Mouse (Mus musculus): ENCODE measurements around the gene Bank1.
A peak's percentile ranks its signal among the peaks of the same experiment; 100 is the strongest.
"Not testable (repeated sequence)": the region's sequence is repeated elsewhere in the genome, so short reads cannot be mapped to it uniquely, and the experiment has no call there.

The Bank1 gene

GRCm38 (mm10) chr3:136325783-136326182 lies at the start of gene Bank1:
Gene Bank1, minus strand, starts transcription at chr3:136326066.
- DNase-seq: peak; percentile 56

DNA sequence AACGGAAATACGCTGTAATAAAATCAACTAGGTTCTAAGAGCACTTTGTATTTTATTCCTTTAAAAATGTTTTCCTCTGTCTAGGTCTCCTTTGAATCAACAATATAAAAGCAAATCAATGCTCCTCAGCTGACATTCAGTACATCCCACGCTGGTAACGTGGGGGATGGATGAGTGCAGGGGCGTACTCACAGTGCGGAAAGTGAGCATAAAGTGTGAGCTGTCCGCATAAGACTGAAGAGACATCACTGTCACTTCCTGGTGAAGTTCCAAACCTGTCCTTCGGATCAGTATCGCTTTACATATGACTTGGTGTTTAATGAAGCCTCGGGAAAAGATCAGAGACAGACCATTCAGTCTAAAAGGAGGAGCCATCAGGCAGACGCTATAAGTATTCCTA lies 44.0 kb upstream of the Bank1 start:
- DNase-seq: no peak

- no peak for DNase-seq
These were observed 43.6 kb upstream of the Bank1 start for GRCm38 (mm10) chr3:136369466-136369865.

DNA sequence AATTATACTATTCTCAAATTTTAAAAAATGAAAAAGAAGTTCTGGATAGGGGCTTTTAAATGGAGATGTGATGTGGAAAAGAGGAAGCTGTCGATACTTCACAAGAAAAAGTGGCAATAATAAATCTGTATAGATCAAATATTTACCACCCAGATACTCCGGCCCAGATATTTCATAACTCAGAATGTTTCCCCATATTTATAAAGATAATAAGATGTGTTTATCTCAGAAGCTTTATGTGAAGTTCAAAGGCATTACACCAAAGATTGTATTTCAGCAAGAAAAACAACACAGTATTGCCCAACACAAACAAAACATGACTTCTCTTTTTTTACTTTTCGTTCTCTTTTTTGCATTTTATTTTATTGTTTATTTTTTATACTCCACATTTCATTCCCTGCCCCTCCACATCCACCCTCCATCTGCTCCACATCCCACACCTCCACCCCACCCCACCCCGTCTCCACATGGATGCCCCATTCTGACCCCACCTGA lies 42.7 kb upstream of the Bank1 start:
- DNase-seq: no peak

DNA sequence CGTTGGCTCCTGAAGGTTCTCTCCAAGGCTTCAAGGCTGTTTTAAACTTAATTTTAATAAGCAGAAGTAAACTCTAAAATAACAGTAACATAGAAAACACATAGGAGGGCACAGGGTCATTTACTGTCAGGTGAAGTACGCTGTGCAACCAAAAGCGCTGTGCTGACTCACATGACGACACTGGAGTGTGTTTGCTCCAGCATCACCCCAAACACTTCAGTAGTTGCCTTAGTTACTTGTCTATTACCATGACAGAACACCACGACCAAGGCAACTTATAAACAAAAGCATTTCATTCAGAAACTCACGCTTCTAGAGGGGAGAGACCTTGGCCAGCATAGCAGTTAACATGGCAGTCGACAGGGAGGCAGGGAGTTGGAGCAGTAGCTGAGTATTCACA lies 23.8 kb upstream of the Bank1 start:
- no peak for DNase-seq

DNA sequence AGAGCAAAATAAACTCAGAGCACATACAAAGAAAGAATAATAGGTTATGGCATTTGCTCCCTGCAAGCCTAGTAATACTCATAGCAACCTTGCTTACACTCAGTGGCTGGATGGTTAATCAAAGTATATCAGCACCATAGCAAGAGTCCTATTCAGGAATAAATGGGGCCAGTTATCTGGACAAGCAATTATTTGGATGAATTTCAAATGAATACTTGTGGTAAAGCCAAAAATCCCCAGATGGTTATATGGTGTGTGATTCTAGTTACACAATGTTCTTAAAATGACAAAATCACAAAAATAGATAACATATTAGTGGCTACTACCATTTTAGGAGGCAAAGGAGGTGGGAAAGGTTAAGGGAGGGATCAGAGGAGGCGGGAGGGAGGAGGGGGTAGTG lies 22.7 kb upstream of the Bank1 start:
- DNase-seq: no peak

- no peak for DNase-seq
These were observed 21.4 kb upstream of the Bank1 start for GRCm38 (mm10) chr3:136347277-136347676.

DNA sequence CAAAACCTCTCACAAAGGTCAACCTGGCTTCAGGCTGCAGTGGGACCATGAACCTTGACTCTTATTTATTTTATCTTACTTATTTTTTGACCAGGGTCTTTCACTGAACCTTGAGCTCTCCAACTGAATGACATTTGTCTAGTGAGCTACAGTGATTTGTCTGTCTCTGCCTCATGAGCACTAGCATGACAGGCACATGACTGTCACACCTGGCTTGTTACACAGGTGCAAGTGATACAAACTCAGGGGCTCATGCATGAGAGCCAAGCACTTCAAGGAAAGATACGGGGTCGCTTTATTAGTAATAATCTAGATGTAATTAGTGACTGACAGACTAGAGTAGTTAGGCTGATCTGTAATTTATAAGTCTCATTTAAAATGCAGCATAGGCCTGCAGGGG lies 16.0 kb upstream of the Bank1 start:
- no peak for DNase-seq

GRCm38 (mm10) chr3:136339896-136340295 lies 14.0 kb upstream of the Bank1 start:
- no peak for DNase-seq

DNA sequence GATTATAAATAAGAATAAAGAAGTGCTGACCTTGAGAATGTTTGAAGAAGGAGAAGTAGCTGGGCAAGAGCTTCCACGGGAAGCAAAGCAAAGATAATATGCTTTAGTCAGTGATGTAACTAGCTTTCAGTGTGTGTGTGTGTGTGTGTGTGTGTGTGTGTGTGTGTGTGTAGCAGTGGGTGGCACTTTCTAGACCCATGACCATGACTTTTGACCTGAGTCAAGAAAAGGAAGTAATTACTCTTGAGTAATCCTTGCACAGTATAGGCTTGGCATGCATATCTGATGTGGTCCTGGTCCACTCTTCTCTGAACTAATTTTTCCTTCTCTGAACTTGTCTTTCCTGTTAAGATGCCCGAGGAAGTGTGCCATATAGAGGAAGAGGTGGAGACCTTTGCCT lies 5.3 kb upstream of the Bank1 start:
- peak; percentile 4 for DNase-seq

- DNase-seq: no peak
These were observed 4.2 kb upstream of the Bank1 start for GRCm38 (mm10) chr3:136330043-136330442.

- no peak for DNase-seq
These were observed 3.3 kb upstream of the Bank1 start for GRCm38 (mm10) chr3:136329133-136329532.

DNA sequence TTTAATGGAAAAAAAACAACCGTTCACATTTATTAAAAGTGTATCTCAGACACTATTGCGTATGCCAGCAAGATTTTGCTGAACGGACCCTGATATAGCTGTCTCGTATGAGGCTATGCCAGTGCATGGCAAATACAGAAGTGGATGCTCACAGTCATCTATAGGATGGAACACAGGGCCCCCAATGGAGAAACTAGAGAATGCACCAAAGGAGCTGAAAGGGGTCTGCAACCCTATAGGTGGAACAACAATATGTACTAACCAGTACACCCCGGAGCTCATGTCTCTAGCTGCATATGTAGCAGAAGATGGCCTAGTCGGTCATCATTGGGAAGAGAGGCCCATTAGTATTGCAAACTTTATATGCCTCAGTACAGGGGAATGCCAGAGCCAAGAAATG lies 1.1 kb downstream of the Bank1 start:
- DNase-seq: not testable (repeated sequence)

GRCm38 (mm10) chr3:136321936-136322335 lies 3.9 kb downstream of the Bank1 start:
- no peak for DNase-seq

- no peak for DNase-seq
These were observed 17.4 kb downstream of the Bank1 start for GRCm38 (mm10) chr3:136308487-136308886.

GRCm38 (mm10) chr3:136306564-136307158 lies 19.2 kb downstream of the Bank1 start:
- no peak for DNase-seq

DNA sequence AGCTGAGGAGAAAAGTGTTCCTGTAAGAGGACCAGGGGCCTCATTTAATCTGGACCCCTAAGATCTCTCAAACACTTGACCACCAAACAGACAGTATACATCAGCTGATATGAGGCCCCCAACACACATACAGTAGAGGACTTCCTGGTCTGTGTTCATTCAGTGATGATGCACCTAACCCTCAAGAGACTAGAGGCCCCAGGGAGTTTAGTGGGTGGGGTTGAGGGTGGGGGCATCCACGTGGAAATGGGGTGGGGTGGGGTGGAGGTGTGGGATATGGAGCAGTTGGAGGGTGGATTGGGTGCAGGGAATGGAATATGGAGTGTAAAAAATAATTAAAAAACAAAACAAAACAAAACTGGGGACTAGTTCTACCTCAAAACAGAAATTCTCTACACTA lies 23.3 kb downstream of the Bank1 start:
- DNase-seq: no peak

- not testable (repeated sequence) for DNase-seq
These were observed 25.1 kb downstream of the Bank1 start for GRCm38 (mm10) chr3:136300810-136301209.

GRCm38 (mm10) chr3:136297355-136297754 lies 28.5 kb downstream of the Bank1 start:
- DNase-seq: no peak

DNA sequence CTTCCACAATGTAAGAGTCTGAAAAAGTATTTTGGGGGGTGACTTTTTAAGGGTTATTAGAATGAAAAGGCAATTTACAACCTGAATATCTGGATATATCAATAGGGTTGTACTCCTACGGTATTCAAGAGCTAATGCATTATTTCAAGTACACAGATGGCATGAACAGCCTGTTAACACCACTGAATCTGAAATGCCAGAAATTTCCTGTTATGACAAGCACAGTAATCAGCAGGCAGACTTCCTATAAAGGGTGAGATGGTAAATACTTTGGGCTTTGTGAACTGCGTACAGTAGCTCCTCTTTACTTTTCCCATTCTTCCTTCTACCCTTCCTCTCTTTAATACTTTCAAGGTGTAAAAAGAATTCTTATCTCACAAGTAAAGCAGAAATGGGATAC lies 30.6 kb downstream of the Bank1 start:
- DNase-seq: no peak

- DNase-seq: no peak
These were observed 38.0 kb downstream of the Bank1 start for GRCm38 (mm10) chr3:136287883-136288282.

GRCm38 (mm10) chr3:136264969-136265595 lies 60.8 kb downstream of the Bank1 start:
- no peak for DNase-seq

DNA sequence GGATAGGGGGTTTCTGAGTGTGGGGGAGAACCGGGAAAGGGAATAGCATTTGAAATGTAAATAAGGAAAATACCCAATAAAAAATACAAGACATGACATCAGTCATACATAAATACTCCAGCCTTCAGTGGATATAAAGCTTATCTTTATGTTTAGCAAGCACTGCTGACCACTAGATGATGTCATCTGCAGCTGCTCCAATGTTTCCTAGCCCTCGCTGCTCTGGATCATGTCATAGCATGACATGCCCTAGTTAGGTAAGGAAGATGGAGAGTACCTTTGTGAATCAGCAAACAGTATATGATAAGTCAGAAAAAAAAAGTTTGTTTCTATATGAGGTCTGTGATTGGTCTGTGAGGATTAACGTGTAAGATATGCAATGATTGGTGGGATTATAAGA lies 68.1 kb downstream of the Bank1 start:
- DNase-seq: no peak

GRCm38 (mm10) chr3:136254713-136255112 lies 71.2 kb downstream of the Bank1 start:
- DNase-seq: no peak

DNA sequence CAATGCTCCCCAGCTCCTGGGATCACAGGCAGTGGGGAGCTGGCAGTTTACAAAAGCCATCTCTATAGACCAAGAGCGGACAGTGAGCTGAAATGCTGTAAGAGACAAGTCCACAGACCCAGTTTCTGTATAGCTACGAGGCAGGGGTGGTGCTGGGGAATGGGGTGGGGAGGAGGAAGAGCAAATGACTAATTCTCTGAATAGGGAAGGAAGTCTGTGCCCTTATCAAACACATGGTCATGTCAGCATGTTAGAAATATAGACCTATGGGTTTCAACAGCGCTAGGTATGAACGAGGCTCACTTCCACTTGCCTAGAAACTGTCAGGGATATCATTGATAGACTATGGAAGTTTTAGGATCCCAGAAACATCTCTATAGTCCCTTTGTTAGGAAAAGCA lies 73.0 kb downstream of the Bank1 start:
- DNase-seq: no peak
